Mouse (Mus musculus): ENCODE data around the gene Col26a1. TPM values are rescaled to one million over a fixed set of nuclear protein-coding genes. Genes with fewer than 3 reads are reported as not detected.
A peak's percentile ranks its signal among the peaks of the same experiment; 100 is the strongest.

The Col26a1 gene
- polyA plus RNA-seq, 1 experiment from 2014 or later, result 63.0 TPM

GRCm38 (mm10) chr5:136792541-136792940 is 90.5 kb downstream of the Col26a1 start:
- DNase-seq (ENCODE audit: low spot score) (no peak), ATAC-seq (replicated peaks; ENCODE audit: insufficient number of reproducible peaks, low FRiP score, low TSS enrichment, low read depth) (no peak)
- Histone ChIP-seq H3K4me2 (ENCODE audit: low read depth, low read length) (no peak overlapping the region), H3K4me3 (ENCODE audit: low read depth, low read length) (no peak overlapping the region), H3K27ac (replicated peaks; ENCODE audit: low read depth, low read length) (0 out of 2 replicates have a peak overlapping the region, but pooled peaks have one; percentile 8), H3K36me3 (replicated peaks; ENCODE audit: control insufficient read depth, insufficient read depth, low read depth, low read length) (no peaks in the 10 kb centered on the region), H3K4me1 (ENCODE audit: control insufficient read depth, insufficient read depth, low read length) (peaks cover 3% of the 10 kb centered on the region; the same call in 1 of the 2 replicates), H3K9ac (replicated peaks; ENCODE audit: low read length) (no peak overlapping the region), H3K27me3 (ENCODE audit: control insufficient read depth, insufficient read depth, low read length) (no peaks in the 10 kb centered on the region), H3K9me3 (replicated peaks; ENCODE audit: control insufficient read depth, low read length) (no peaks in the 10 kb centered on the region)
- 70% methylated on average over 10 of the region's 10 CpGs for WGBS

- Histone ChIP-seq H3K9ac (replicated peaks; ENCODE audit: low read length) (no peak overlapping the region), H3K36me3 (replicated peaks; ENCODE audit: control insufficient read depth, insufficient read depth, low read depth, low read length) (no peaks in the 10 kb centered on the region), H3K4me1 (ENCODE audit: control insufficient read depth, insufficient read depth, low read length) (no peaks in the 10 kb centered on the region), H3K9me3 (replicated peaks; ENCODE audit: control insufficient read depth, low read length) (no peaks in the 10 kb centered on the region), H3K4me2 (ENCODE audit: low read depth, low read length) (no peak overlapping the region), H3K4me3 (ENCODE audit: low read depth, low read length) (no peak overlapping the region), H3K27ac (replicated peaks; ENCODE audit: low read depth, low read length) (no peak overlapping the region), H3K27me3 (ENCODE audit: control insufficient read depth, insufficient read depth, low read length) (no peaks in the 10 kb centered on the region)
- ATAC-seq (replicated peaks; ENCODE audit: insufficient number of reproducible peaks, low FRiP score, low TSS enrichment, low read depth) (no peak), DNase-seq (ENCODE audit: low spot score) (no peak)
- WGBS, result 56% methylated on average over 3 of the region's 3 CpGs
These were observed 91.8 kb downstream of the Col26a1 start for GRCm38 (mm10) chr5:136791204-136791603.

- H3K4me2 ChIP-seq (ENCODE audit: low read depth, low read length), result no peak overlapping the region
- no peaks in the 10 kb centered on the region for H3K27me3 ChIP-seq (ENCODE audit: control insufficient read depth, insufficient read depth, low read length)
- H3K4me3 ChIP-seq (ENCODE audit: low read depth, low read length), result no peak overlapping the region
- no peaks in the 10 kb centered on the region for H3K9me3 ChIP-seq (replicated peaks; ENCODE audit: control insufficient read depth, low read length)
- H3K27ac ChIP-seq (replicated peaks; ENCODE audit: low read depth, low read length), result no peak overlapping the region
- no peak overlapping the region for H3K9ac ChIP-seq (replicated peaks; ENCODE audit: low read length)
- WGBS, result 15% methylated on average over 11 of the region's 11 CpGs
- no peaks in the 10 kb centered on the region for H3K4me1 ChIP-seq (ENCODE audit: control insufficient read depth, insufficient read depth, low read length)
- DNase-seq (ENCODE audit: low spot score) (peak; percentile 97), ATAC-seq (replicated peaks; ENCODE audit: insufficient number of reproducible peaks, low FRiP score, low TSS enrichment, low read depth) (peak; percentile 83)
- H3K36me3 ChIP-seq (replicated peaks; ENCODE audit: control insufficient read depth, insufficient read depth, low read depth, low read length), result no peaks in the 10 kb centered on the region
These were observed 92.3 kb downstream of the Col26a1 start for GRCm38 (mm10) chr5:136790570-136791196.

GRCm38 (mm10) chr5:136784531-136784930 is 98.5 kb downstream of the Col26a1 start:
- WGBS, result 83% methylated on average over 8 of the region's 8 CpGs
- no peaks in the 10 kb centered on the region for H3K9me3 ChIP-seq (replicated peaks; ENCODE audit: control insufficient read depth, low read length)
- no peaks in the 10 kb centered on the region for H3K36me3 ChIP-seq (replicated peaks; ENCODE audit: control insufficient read depth, insufficient read depth, low read depth, low read length)
- H3K4me1 ChIP-seq (ENCODE audit: control insufficient read depth, insufficient read depth, low read length), result no peaks in the 10 kb centered on the region
- DNase-seq (ENCODE audit: low spot score), result no peak
- no peaks in the 10 kb centered on the region for H3K27me3 ChIP-seq (ENCODE audit: control insufficient read depth, insufficient read depth, low read length)
- no peak overlapping the region for H3K4me3 ChIP-seq (ENCODE audit: low read depth, low read length)
- no peak overlapping the region for H3K4me2 ChIP-seq (ENCODE audit: low read depth, low read length)
- no peak overlapping the region for H3K27ac ChIP-seq (replicated peaks; ENCODE audit: low read depth, low read length)
- no peak for ATAC-seq (replicated peaks; ENCODE audit: insufficient number of reproducible peaks, low FRiP score, low TSS enrichment, low read depth)
- H3K9ac ChIP-seq (replicated peaks; ENCODE audit: low read length), result no peak overlapping the region

GRCm38 (mm10) chr5:136782600-136782999 is 100.4 kb downstream of the Col26a1 start:
- WGBS, result 59% methylated on average over 13 of the region's 13 CpGs
- ATAC-seq (replicated peaks; ENCODE audit: insufficient number of reproducible peaks, low FRiP score, low TSS enrichment, low read depth) (no peak), DNase-seq (ENCODE audit: low spot score) (no peak)
- no peaks in the 10 kb centered on the region for H3K4me1 ChIP-seq (ENCODE audit: control insufficient read depth, insufficient read depth, low read length)
- H3K27ac ChIP-seq (replicated peaks; ENCODE audit: low read depth, low read length), result no peak overlapping the region
- H3K4me3 ChIP-seq (ENCODE audit: low read depth, low read length), result no peak overlapping the region
- no peaks in the 10 kb centered on the region for H3K9me3 ChIP-seq (replicated peaks; ENCODE audit: control insufficient read depth, low read length)
- H3K27me3 ChIP-seq (ENCODE audit: control insufficient read depth, insufficient read depth, low read length), result no peaks in the 10 kb centered on the region
- no peak overlapping the region for H3K4me2 ChIP-seq (ENCODE audit: low read depth, low read length)
- H3K9ac ChIP-seq (replicated peaks; ENCODE audit: low read length), result no peak overlapping the region
- no peaks in the 10 kb centered on the region for H3K36me3 ChIP-seq (replicated peaks; ENCODE audit: control insufficient read depth, insufficient read depth, low read depth, low read length)

GRCm38 (mm10) chr5:136780465-136780864 is 102.5 kb downstream of the Col26a1 start:
- Histone ChIP-seq H3K4me2 (ENCODE audit: low read depth, low read length) (no peak overlapping the region), H3K9me3 (replicated peaks; ENCODE audit: control insufficient read depth, low read length) (no peaks in the 10 kb centered on the region), H3K27ac (replicated peaks; ENCODE audit: low read depth, low read length) (no peak overlapping the region), H3K9ac (replicated peaks; ENCODE audit: low read length) (no peak overlapping the region), H3K4me3 (ENCODE audit: low read depth, low read length) (no peak overlapping the region), H3K27me3 (ENCODE audit: control insufficient read depth, insufficient read depth, low read length) (no peaks in the 10 kb centered on the region), H3K4me1 (ENCODE audit: control insufficient read depth, insufficient read depth, low read length) (no peaks in the 10 kb centered on the region), H3K36me3 (replicated peaks; ENCODE audit: control insufficient read depth, insufficient read depth, low read depth, low read length) (no peaks in the 10 kb centered on the region)
- ATAC-seq (replicated peaks; ENCODE audit: insufficient number of reproducible peaks, low FRiP score, low TSS enrichment, low read depth) (no peak), DNase-seq (ENCODE audit: low spot score) (peak; percentile 48)
- 51% methylated on average over 10 of the region's 10 CpGs for WGBS

- Histone ChIP-seq H3K4me2 (ENCODE audit: low read depth, low read length) (no peak overlapping the region), H3K4me1 (ENCODE audit: control insufficient read depth, insufficient read depth, low read length) (no peaks in the 10 kb centered on the region), H3K27me3 (ENCODE audit: control insufficient read depth, insufficient read depth, low read length) (no peaks in the 10 kb centered on the region), H3K27ac (replicated peaks; ENCODE audit: low read depth, low read length) (no peak overlapping the region), H3K9me3 (replicated peaks; ENCODE audit: control insufficient read depth, low read length) (no peaks in the 10 kb centered on the region), H3K4me3 (ENCODE audit: low read depth, low read length) (no peak overlapping the region), H3K36me3 (replicated peaks; ENCODE audit: control insufficient read depth, insufficient read depth, low read depth, low read length) (no peaks in the 10 kb centered on the region), H3K9ac (replicated peaks; ENCODE audit: low read length) (no peak overlapping the region)
- DNase-seq (ENCODE audit: low spot score) (no peak), ATAC-seq (replicated peaks; ENCODE audit: insufficient number of reproducible peaks, low FRiP score, low TSS enrichment, low read depth) (no peak)
- WGBS, result 87% methylated on average over 6 of the region's 6 CpGs
These were observed 103.1 kb downstream of the Col26a1 start for GRCm38 (mm10) chr5:136779946-136780345.

- no peaks in the 10 kb centered on the region for H3K36me3 ChIP-seq (replicated peaks; ENCODE audit: control insufficient read depth, insufficient read depth, low read depth, low read length)
- no peaks in the 10 kb centered on the region for H3K9me3 ChIP-seq (replicated peaks; ENCODE audit: control insufficient read depth, low read length)
- H3K9ac ChIP-seq (replicated peaks; ENCODE audit: low read length), result no peak overlapping the region
- no peak for DNase-seq (ENCODE audit: low spot score)
- H3K27ac ChIP-seq (replicated peaks; ENCODE audit: low read depth, low read length), result no peak overlapping the region
- 95% methylated on average over 3 of the region's 3 CpGs for WGBS
- H3K27me3 ChIP-seq (ENCODE audit: control insufficient read depth, insufficient read depth, low read length), result no peaks in the 10 kb centered on the region
- H3K4me2 ChIP-seq (ENCODE audit: low read depth, low read length), result no peak overlapping the region
- ATAC-seq (replicated peaks; ENCODE audit: insufficient number of reproducible peaks, low FRiP score, low TSS enrichment, low read depth), result no peak
- H3K4me3 ChIP-seq (ENCODE audit: low read depth, low read length), result no peak overlapping the region
- no peaks in the 10 kb centered on the region for H3K4me1 ChIP-seq (ENCODE audit: control insufficient read depth, insufficient read depth, low read length)
These were observed 107.5 kb downstream of the Col26a1 start for GRCm38 (mm10) chr5:136775548-136775947.
